Mouse (Mus musculus): ENCODE results near the gene Msx2.

Gene Msx2

GRCm38 (mm10) chr13:53472614-53473124 lies at the start of gene Msx2:
Msx2 (minus strand) TSS chr13:53473074.
- peak; percentile 42 for DNase-seq

GRCm38 (mm10) chr13:53521468-53521867 lies 48.6 kb upstream of the Msx2 start:
- DNase-seq = no peak

- no peak for DNase-seq
Observed at GRCm38 (mm10) chr13:53520343-53520937, 47.6 kb upstream of the Msx2 start.

GRCm38 (mm10) chr13:53519727-53520126 lies 46.9 kb upstream of the Msx2 start:
- DNase-seq = no peak

GRCm38 (mm10) chr13:53518306-53518705 lies 45.4 kb upstream of the Msx2 start:
- DNase-seq = no peak

- no peak for DNase-seq
Observed at GRCm38 (mm10) chr13:53514574-53514973, 41.7 kb upstream of the Msx2 start.

GRCm38 (mm10) chr13:53511366-53511765 lies 38.5 kb upstream of the Msx2 start:
- DNase-seq = no peak

- DNase-seq = no peak
Observed at GRCm38 (mm10) chr13:53502406-53502805, 29.5 kb upstream of the Msx2 start.

GRCm38 (mm10) chr13:53501561-53502253 lies 28.8 kb upstream of the Msx2 start:
- peak; percentile 3 for DNase-seq

GRCm38 (mm10) chr13:53501057-53501456 lies 28.2 kb upstream of the Msx2 start:
- no peak for DNase-seq

GRCm38 (mm10) chr13:53486512-53486911 lies 13.6 kb upstream of the Msx2 start:
- no peak for DNase-seq

- DNase-seq = no peak
Observed at GRCm38 (mm10) chr13:53475701-53476188, 2.9 kb upstream of the Msx2 start.

- DNase-seq = no peak
Observed at GRCm38 (mm10) chr13:53474491-53474890, 1.6 kb upstream of the Msx2 start.

- DNase-seq = no peak
Observed at GRCm38 (mm10) chr13:53473991-53474390, 1.1 kb upstream of the Msx2 start.

- no peak for DNase-seq
Observed at GRCm38 (mm10) chr13:53473291-53473690, 417 bp upstream of the Msx2 start.

- DNase-seq = no peak
Observed at GRCm38 (mm10) chr13:53471926-53472613, 804 bp downstream of the Msx2 start.

GRCm38 (mm10) chr13:53471411-53471810 lies 1.5 kb downstream of the Msx2 start:
- DNase-seq = no peak

- no peak for DNase-seq
Observed at GRCm38 (mm10) chr13:53470437-53471151, 2.3 kb downstream of the Msx2 start.

GRCm38 (mm10) chr13:53469756-53470155 lies 3.1 kb downstream of the Msx2 start:
- DNase-seq = no peak

GRCm38 (mm10) chr13:53468171-53468570 lies 4.7 kb downstream of the Msx2 start:
- DNase-seq = no peak

- no peak for DNase-seq
Observed at GRCm38 (mm10) chr13:53466189-53466866, 6.5 kb downstream of the Msx2 start.

- no peak for DNase-seq
Observed at GRCm38 (mm10) chr13:53465191-53465820, 7.6 kb downstream of the Msx2 start.

Data from cerebellum, adult 11-12 months (tissue).